In the genomic region with DNA sequence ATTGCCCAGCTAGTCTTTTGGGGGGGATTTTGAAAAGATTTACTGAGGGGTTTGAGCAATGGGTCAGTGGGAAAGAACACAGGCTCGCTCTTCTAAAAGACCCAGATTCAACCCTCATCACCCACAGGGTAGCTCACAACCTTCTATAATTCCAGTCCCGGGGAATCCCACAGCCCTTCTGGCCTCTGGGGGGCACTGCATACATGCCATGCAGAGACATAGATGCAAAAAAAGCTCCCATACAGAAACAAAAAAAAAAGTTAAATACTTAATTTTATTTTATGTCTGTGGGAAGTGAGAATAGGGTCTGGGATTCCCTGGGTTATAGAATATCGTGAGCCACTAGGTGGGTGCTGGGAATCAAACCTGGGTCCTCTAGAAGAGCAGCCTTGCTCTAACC, we compare ENCODE assay signal across 25 mouse cellular contexts. TPM values are rescaled to one million over a fixed set of nuclear protein-coding genes. Genes with fewer than 3 reads are reported as not detected.
A peak's percentile ranks its signal among the peaks of the same experiment; 100 is the strongest.
DNase-seq lines count a peak whose midpoint lies in the region; ATAC-seq and TF ChIP-seq lines count a peak whose summit lies in the region.
"Had no signal": no experiment of that assay in that cellular context is flagged by ENCODE, and none has a peak within 500 bp of the region (broad histone marks: within the 10 kb centered on the region; RNA-seq: fewer than 3 reads in every experiment).

No protein-coding gene starts in this region.

- DNase-seq in hindbrain, postnatal 0 days (ENCODE audit: low spot score): no peak
- no peak for DNase-seq in liver, postnatal 0 days
- DNase-seq in CH12.LX (ENCODE audit: extremely low read depth) (no peak), MEL (ENCODE audit: low read depth, low spot score) (no peak)
- DNase-seq in thymus, adult 2 months: no peak
- DNase-seq: adrenal gland, postnatal 36 days; B cell, adult 2 months; cerebellum, adult 11 months; cerebellum, adult 9-11 months; kidney, adult 18-20 months; kidney, postnatal 10 days; liver, embryonic 13.5 days; lung, postnatal 14 days; right cerebral cortex, adult 18-20 months; right cerebral cortex, postnatal 4 days; thymus, postnatal 36 days had no signal

- dilution Hi-C loops in CH12.LX (cut with MboI; ENCODE audit: extremely low pct_ligation_motif_present, extremely low pct_unique_long_range_greater_than_20kb, low sequenced_read_pairs): no loop called here

- no peak overlapping the region for H3K9ac ChIP-seq in hindbrain, postnatal 0 days (replicated peaks; ENCODE audit: low read length)
- no peak overlapping the region for H3K9ac ChIP-seq in hindbrain, embryonic 13.5 days
- no peak overlapping the region for H3K9ac ChIP-seq in liver, postnatal 0 days (replicated peaks)
- no peak overlapping the region for H3K9ac ChIP-seq in liver, embryonic 12.5 days
- no peak overlapping the region for H3K9ac ChIP-seq in CH12.LX (ENCODE audit: insufficient read depth, low read depth)
- no peak overlapping the region for H3K9ac ChIP-seq in MEL (ENCODE audit: control insufficient read depth, low read depth, low read length, poor library complexity, severe bottlenecking)
- H3K9ac ChIP-seq: limb, embryonic 12.5 days; liver, embryonic 13.5 days had no signal

- no peak overlapping the region for H3K4me2 ChIP-seq in hindbrain, postnatal 0 days (ENCODE audit: low read depth, low read length)
- no peak overlapping the region for H3K4me2 ChIP-seq in hindbrain, embryonic 13.5 days
- H3K4me2 ChIP-seq in liver, postnatal 0 days (ENCODE audit: low read depth, low read length): no peak overlapping the region
- no peak overlapping the region for H3K4me2 ChIP-seq in liver, embryonic 12.5 days
- H3K4me2 ChIP-seq in CH12.LX (ENCODE audit: insufficient read depth, low read depth, poor library complexity, severe bottlenecking): no peak overlapping the region
- H3K4me2 ChIP-seq: limb, embryonic 12.5 days; liver, embryonic 13.5 days had no signal

- ATAC-seq in hindbrain, postnatal 0 days: no peak
- ATAC-seq in hindbrain, embryonic 13.5 days (ENCODE audit: low FRiP score): no peak
- ATAC-seq in liver, postnatal 0 days: no peak
- ATAC-seq in liver, embryonic 12.5 days: no peak
- ATAC-seq: midbrain, embryonic 16.5 days had no signal

- in situ Hi-C loops in CH12.LX (cut with MboI; ENCODE audit: low pct_ligation_motif_present, low pct_unique_long_range_greater_than_20kb, low sequenced_read_pairs): no loop called here

- H3K36me3 ChIP-seq in hindbrain, postnatal 0 days (ENCODE audit: insufficient read depth, low read length): no peaks in the 10 kb centered on the region
- H3K36me3 ChIP-seq in hindbrain, embryonic 13.5 days: no peaks in the 10 kb centered on the region
- H3K36me3 ChIP-seq in liver, postnatal 0 days (replicated peaks; ENCODE audit: insufficient read depth, low read length): no peaks in the 10 kb centered on the region
- H3K36me3 ChIP-seq in liver, embryonic 12.5 days: no peaks in the 10 kb centered on the region
- H3K36me3 ChIP-seq in CH12.LX (replicated peaks in 1 of 2; ENCODE audit: control insufficient read depth in 1 of 2, insufficient read depth in 1 of 2, low read length in 1 of 2): no peaks in the 10 kb centered on the region
- no peaks in the 10 kb centered on the region for H3K36me3 ChIP-seq in MEL (ENCODE audit: control insufficient read depth in 1 of 2, insufficient read depth in 2 of 2, low read length in 2 of 2)
- H3K36me3 ChIP-seq in thymus, adult 2 months (ENCODE audit: control insufficient read depth, insufficient read depth, low read length): no peaks in the 10 kb centered on the region
- H3K36me3 ChIP-seq: embryonic facial prominence, embryonic 10.5 days; forebrain, embryonic 10.5 days; heart, embryonic 10.5 days; hindbrain, embryonic 10.5 days; limb, embryonic 12.5 days; liver, embryonic 13.5 days had no signal

- peak; percentile 43 for TF ChIP-seq RAD21 in CH12.LX (IDR thresholded peaks at IDR 0.05; ENCODE audit: low read depth, low read length)
- TF ChIP-seq RAD21 in MEL (IDR thresholded peaks at IDR 0.05; ENCODE audit: low read depth, low read length): peak; percentile 9

- TF ChIP-seq EP300 in liver, postnatal 0 days (IDR thresholded peaks at IDR 0.05; ENCODE audit: low read depth): no peak
- TF ChIP-seq EP300 in CH12.LX (IDR thresholded peaks at IDR 0.05; ENCODE audit: low read length): no peak
- no peak for TF ChIP-seq EP300 in MEL (IDR thresholded peaks at IDR 0.05; ENCODE audit: low read depth in 1 of 2, low read length in 2 of 2)

- no peaks in the 10 kb centered on the region for H3K79me2 ChIP-seq in CH12.LX (replicated peaks; ENCODE audit: control insufficient read depth, extremely low read depth, insufficient read depth, poor library complexity, severe bottlenecking)
- H3K79me2 ChIP-seq in MEL (ENCODE audit: control insufficient read depth, insufficient read depth, low read length, poor library complexity): no peaks in the 10 kb centered on the region

- no peak overlapping the region for H3K4me3 ChIP-seq in hindbrain, postnatal 0 days (ENCODE audit: low read length)
- no peak overlapping the region for H3K4me3 ChIP-seq in hindbrain, embryonic 13.5 days
- H3K4me3 ChIP-seq in liver, postnatal 0 days (ENCODE audit: low read depth, low read length): no peak overlapping the region
- H3K4me3 ChIP-seq in liver, embryonic 12.5 days: no peak overlapping the region
- H3K4me3 ChIP-seq in CH12.LX (replicated peaks in 1 of 3; ENCODE audit: low read depth in 2 of 3, low read length in 2 of 3, poor library complexity in 1 of 3) (no peak overlapping the region), MEL (ENCODE audit: control insufficient read depth in 1 of 2, insufficient read depth in 1 of 2, low read depth in 2 of 2, low read length in 2 of 2) (no peak overlapping the region)
- no peak overlapping the region for H3K4me3 ChIP-seq in thymus, adult 2 months (ENCODE audit: control insufficient read depth, insufficient read depth, low read length)
- H3K4me3 ChIP-seq: embryonic facial prominence, embryonic 10.5 days; forebrain, embryonic 10.5 days; heart, embryonic 10.5 days; hindbrain, embryonic 10.5 days; limb, embryonic 12.5 days; liver, embryonic 13.5 days; megakaryocyte, embryonic 14.5 days had no signal

- H3K4me1 ChIP-seq in hindbrain, postnatal 0 days (ENCODE audit: insufficient read depth, low read length): no peaks in the 10 kb centered on the region
- H3K4me1 ChIP-seq in hindbrain, embryonic 13.5 days (replicated peaks): no peaks in the 10 kb centered on the region
- H3K4me1 ChIP-seq in liver, postnatal 0 days (ENCODE audit: insufficient read depth): no peaks in the 10 kb centered on the region
- H3K4me1 ChIP-seq in liver, embryonic 12.5 days: no peaks in the 10 kb centered on the region
- no peaks in the 10 kb centered on the region for H3K4me1 ChIP-seq in CH12.LX (ENCODE audit: control insufficient read depth in 1 of 2, insufficient read depth in 2 of 2)
- H3K4me1 ChIP-seq in MEL (ENCODE audit: control insufficient read depth in 1 of 2, insufficient read depth in 2 of 2, low read length in 2 of 2): no peaks in the 10 kb centered on the region
- peaks cover 2% of the 10 kb centered on the region; the same call in 1 of the 2 replicates for H3K4me1 ChIP-seq in thymus, adult 2 months (replicated peaks; ENCODE audit: control insufficient read depth, insufficient read depth, low read length)
- H3K4me1 ChIP-seq: heart, embryonic 10.5 days; liver, embryonic 13.5 days had no signal

- no peak overlapping the region for H3K27ac ChIP-seq in hindbrain, postnatal 0 days
- no peak overlapping the region for H3K27ac ChIP-seq in hindbrain, embryonic 13.5 days
- no peak overlapping the region for H3K27ac ChIP-seq in liver, postnatal 0 days (ENCODE audit: low read depth)
- no peak overlapping the region for H3K27ac ChIP-seq in liver, embryonic 12.5 days
- H3K27ac ChIP-seq in CH12.LX (ENCODE audit: insufficient read depth, low read depth): no peak overlapping the region
- H3K27ac ChIP-seq in MEL (ENCODE audit: control insufficient read depth, low read depth, low read length): no peak overlapping the region
- H3K27ac ChIP-seq in thymus, adult 2 months (ENCODE audit: control insufficient read depth, insufficient read depth, low read length): no peak overlapping the region
- H3K27ac ChIP-seq: embryonic facial prominence, embryonic 10.5 days; forebrain, embryonic 10.5 days; heart, embryonic 10.5 days; hindbrain, embryonic 10.5 days; limb, embryonic 12.5 days; liver, embryonic 13.5 days had no signal

- TF ChIP-seq POLR2A in CH12.LX (IDR thresholded peaks at IDR 0.05; ENCODE audit: low read depth, low read length) (no peak), MEL (IDR thresholded peaks at IDR 0.05; ENCODE audit: control insufficient read depth in 1 of 2, insufficient read depth in 1 of 2, low read depth in 1 of 2, low read length in 2 of 2, poor library complexity in 1 of 2) (no peak)
- no peak for TF ChIP-seq POLR2A in thymus, adult 2 months (IDR thresholded peaks at IDR 0.05; ENCODE audit: control insufficient read depth, extremely low read depth, insufficient read depth, low read length, poor library complexity)

- no peaks in the 10 kb centered on the region for H3K27me3 ChIP-seq in hindbrain, postnatal 0 days (ENCODE audit: insufficient read depth, low read length)
- H3K27me3 ChIP-seq in hindbrain, embryonic 13.5 days: no peaks in the 10 kb centered on the region
- no peaks in the 10 kb centered on the region for H3K27me3 ChIP-seq in liver, postnatal 0 days (ENCODE audit: insufficient read depth, low read length)
- no peaks in the 10 kb centered on the region for H3K27me3 ChIP-seq in liver, embryonic 12.5 days (replicated peaks)
- H3K27me3 ChIP-seq in CH12.LX (replicated peaks) (no peaks in the 10 kb centered on the region), MEL (ENCODE audit: control insufficient read depth in 1 of 2, insufficient read depth in 2 of 2, low read length in 2 of 2) (no peaks in the 10 kb centered on the region)
- no peaks in the 10 kb centered on the region for H3K27me3 ChIP-seq in thymus, adult 2 months (ENCODE audit: control insufficient read depth, insufficient read depth, low read length)
- H3K27me3 ChIP-seq: limb, embryonic 12.5 days had no signal

- WGBS in hindbrain, postnatal 0 days: 92% methylated on average over 3 of the region's 3 CpGs
- WGBS in hindbrain, embryonic 13.5 days: 74% methylated on average over 3 of the region's 3 CpGs
- WGBS in liver, postnatal 0 days (ENCODE audit: insufficient replicate concordance): 79% methylated on average over 3 of the region's 3 CpGs
- 70% methylated on average over 3 of the region's 3 CpGs for WGBS in liver, embryonic 12.5 days (ENCODE audit: insufficient replicate concordance)
- WGBS in thymus, adult 2 months: 90% methylated on average over 3 of the region's 3 CpGs

- H3K9me3 ChIP-seq in hindbrain, postnatal 0 days (ENCODE audit: low read length): no peaks in the 10 kb centered on the region
- peaks cover 3% of the 10 kb centered on the region; the same call in 1 of the 2 replicates for H3K9me3 ChIP-seq in hindbrain, embryonic 13.5 days
- no peaks in the 10 kb centered on the region for H3K9me3 ChIP-seq in liver, postnatal 0 days (ENCODE audit: low read length)
- H3K9me3 ChIP-seq in liver, embryonic 12.5 days (replicated peaks): no peaks in the 10 kb centered on the region
- H3K9me3 ChIP-seq in CH12.LX (replicated peaks; ENCODE audit: low read length) (no peaks in the 10 kb centered on the region), MEL (replicated peaks; ENCODE audit: insufficient read depth, low read length) (no peaks in the 10 kb centered on the region)
- H3K9me3 ChIP-seq: embryonic facial prominence, embryonic 10.5 days; heart, embryonic 10.5 days; liver, embryonic 13.5 days had no signal

- peak; percentile 21 for TF ChIP-seq CTCF in hindbrain, postnatal 0 days (IDR thresholded peaks at IDR 0.05; ENCODE audit: low read depth)
- TF ChIP-seq CTCF in liver, postnatal 0 days (IDR thresholded peaks at IDR 0.05; ENCODE audit: low read depth): peak; percentile 11; the same call in 1 of the 2 replicates
- peak in 1 of 2 experiments; percentile 51; a peak in 2 of 4 replicates for TF ChIP-seq CTCF in CH12.LX (conservative IDR thresholded peaks at IDR 0.05 in 1 of 2, IDR thresholded peaks at IDR 0.05 in 1 of 2; ENCODE audit: low read depth in 2 of 2, low read length in 2 of 2)
- peak in 2 of 3 experiments; percentile 20 to 28; a peak in 4 of 6 replicates for TF ChIP-seq CTCF in MEL (IDR thresholded peaks at IDR 0.05 in 2 of 3, conservative IDR thresholded peaks at IDR 0.05 in 1 of 3; ENCODE audit: control insufficient read depth in 1 of 3, insufficient read depth in 1 of 3, low read depth in 2 of 3, low read length in 3 of 3, poor library complexity in 1 of 3, severe bottlenecking in 1 of 3)
- TF ChIP-seq CTCF in thymus, adult 2 months (IDR thresholded peaks at IDR 0.05; ENCODE audit: borderline replicate concordance, control insufficient read depth, extremely low read depth, insufficient read depth, low read length, poor library complexity): no peak

RNA-seq across cellular contexts. Expression of gene Wdr66, which starts 15.0 kb away (rescaled TPM):
- 2.4 and 2.8 TPM in 2 replicates for total RNA-seq in hindbrain, postnatal 0 days (2014; rRNA removed)
- polyA plus RNA-seq in hindbrain, postnatal 0 days (2015; fragmentation: Nextera tagmentation; extraction: Ambion mirVana): 0.69 and 1.4 TPM in 2 replicates
- 1.9 and 2.4 TPM in 2 replicates for polyA plus RNA-seq in hindbrain, embryonic 13.5 days (2015; fragmentation: Nextera tagmentation; extraction: Ambion mirVana)
- 0.06 and 0.21 TPM in 2 replicates for polyA plus RNA-seq in liver, postnatal 0 days (2015; fragmentation: Nextera tagmentation; extraction: Ambion mirVana)
- polyA plus RNA-seq in liver, embryonic 12.5 days (2016; fragmentation: Nextera tagmentation; extraction: Ambion mirVana): 0.10 and 0.29 TPM in 2 replicates
- total RNA-seq in CH12.LX (2012; rRNA removed): 0.13 and 0.21 TPM in 2 replicates
- 0.21 TPM in 1 of 2 replicates, not detected in the other for total RNA-seq in CH12.LX (2014; rRNA removed)
- polyA plus RNA-seq in CH12.LX (2012; ENCODE audit: insufficient read length, low read depth): 0.34 and 0.55 TPM in 2 replicates
- 0.82 and 1.4 TPM in 2 replicates for total RNA-seq in MEL (2012; rRNA removed)
- 1 to 10 TPM in 1 of 2 experiments, not detected in 1; 3.6 TPM for polyA plus RNA-seq in MEL (2012; ENCODE audit: insufficient read depth in 1 of 2, insufficient read length in 2 of 2, low read depth in 1 of 2, low replicate concordance in 2 of 2, missing spikeins in 1 of 2)
- 2.2 and 2.4 TPM in 2 replicates for polyA plus RNA-seq in thymus, adult 2 months (2012; rRNA removed)
